Mouse (Mus musculus): ENCODE data around the gene Gm20219.

GRCm38 (mm10) chr17:56583071-56583470 is 28.9 kb upstream of the Gm20219 start:
- TF ChIP-seq CTCF (IDR thresholded peaks at IDR 0.05; ENCODE audit: borderline replicate concordance, insufficient read depth, low read depth, low read length) (no peak), POLR2A (IDR thresholded peaks at IDR 0.05; ENCODE audit: borderline replicate concordance, insufficient read depth, low read length) (no peak)
